9 mouse cellular contexts compared by ENCODE assay signal in genomic region chr7:97083579-97083978, GRCm38 (mm10). TPM values are rescaled to one million over a fixed set of nuclear protein-coding genes. Genes with fewer than 3 reads are reported as not detected.
DNase-seq lines count a peak whose midpoint lies in the region; ATAC-seq lines count a peak whose summit lies in the region.
"Had no signal": no experiment of that assay in that cellular context is flagged by ENCODE, and none has a peak within 500 bp of the region (broad histone marks: within the 10 kb centered on the region; RNA-seq: fewer than 3 reads in every experiment).

No protein-coding gene starts in this region.

- peak overlapping the region; percentile 96 for H3K27ac ChIP-seq in heart, embryonic 11.5 days (ENCODE audit: low read depth, low read length)
- peak overlapping the region; percentile 86 for H3K27ac ChIP-seq in liver, embryonic 13.5 days

- H3K4me3 ChIP-seq in heart, embryonic 11.5 days (ENCODE audit: low read depth, low read length): 0 out of 2 replicates have a peak overlapping the region, but pooled peaks have one; percentile 66
- H3K4me3 ChIP-seq in liver, embryonic 13.5 days (replicated peaks): peak overlapping the region; percentile 92; the same call in 1 of the 2 replicates

- H3K4me1 ChIP-seq in heart, embryonic 11.5 days (ENCODE audit: control insufficient read depth, insufficient read depth, low read length): peaks cover 14% of the 10 kb centered on the region
- H3K4me1 ChIP-seq in liver, embryonic 13.5 days (replicated peaks): peaks cover 48% of the 10 kb centered on the region

- no peaks in the 10 kb centered on the region for H3K27me3 ChIP-seq in heart, embryonic 11.5 days (ENCODE audit: control insufficient read depth, insufficient read depth, low read length)
- no peaks in the 10 kb centered on the region for H3K27me3 ChIP-seq in liver, embryonic 13.5 days

- DNase-seq in heart, postnatal 25 days (ENCODE audit: low spot score): no peak
- DNase-seq in ovary, adult 18-20 months (ENCODE audit: low spot score): peak; percentile 81
- DNase-seq in ovary, postnatal 14 days (ENCODE audit: low spot score): no peak
- no peak for DNase-seq in liver, embryonic 13.5 days
- no peak for DNase-seq in layer of hippocampus, postnatal 36 days
- DNase-seq in right cerebral cortex, adult 2 months (ENCODE audit: low spot score in 2 of 2): no peak
- DNase-seq: adrenal gland, adult 8-10 months had no signal

- H3K36me3 ChIP-seq in heart, embryonic 11.5 days (ENCODE audit: control insufficient read depth, insufficient read depth, low read length): no peaks in the 10 kb centered on the region
- H3K36me3 ChIP-seq in liver, embryonic 13.5 days: no peaks in the 10 kb centered on the region

- H3K4me2 ChIP-seq in heart, embryonic 11.5 days: peak overlapping the region; percentile 83
- peak overlapping the region; percentile 95 for H3K4me2 ChIP-seq in liver, embryonic 13.5 days

- intact Hi-C loops in heart, postnatal 25 days (cut with DNase I): loop anchor here (5.0 to 10.0 kb wide), 2 partner anchors 91 to 96 kb away; no protein-coding TSS in a partner anchor

- H3K9ac ChIP-seq in heart, embryonic 11.5 days (ENCODE audit: low read depth, low read length): no peak overlapping the region
- no peak overlapping the region for H3K9ac ChIP-seq in liver, embryonic 13.5 days

- no peaks in the 10 kb centered on the region for H3K9me3 ChIP-seq in heart, embryonic 11.5 days (replicated peaks; ENCODE audit: control insufficient read depth, low read length)
- no peaks in the 10 kb centered on the region for H3K9me3 ChIP-seq in liver, embryonic 13.5 days (replicated peaks)

- WGBS in heart, embryonic 11.5 days (ENCODE audit: insufficient replicate concordance): 71% methylated on average over 9 of the region's 9 CpGs
- 71% methylated on average over 9 of the region's 9 CpGs for WGBS in liver, embryonic 13.5 days (ENCODE audit: insufficient replicate concordance)

- ATAC-seq in heart, embryonic 11.5 days (replicated peaks; ENCODE audit: insufficient number of reproducible peaks, low FRiP score, low TSS enrichment): no peak
- no peak for ATAC-seq in liver, embryonic 13.5 days (ENCODE audit: low read depth)
- no peak for ATAC-seq in inflammation-experienced regulatory T-cells, adult 6 months

RNA-seq across cellular contexts. Expression of gene Gab2, which starts 2.2 kb away (rescaled TPM):
- 5.7 and 7.4 TPM in 2 replicates for polyA plus RNA-seq in heart, embryonic 11.5 days (2014; fragmentation: Nextera tagmentation; extraction: Ambion mirVana)
- 10 to 100 TPM; 17.4 to 18.2 TPM for total RNA-seq in heart, postnatal 25 days (2021)
- 2.1 and 2.7 TPM in 2 replicates for polyA plus RNA-seq in liver, embryonic 13.5 days (2015; fragmentation: Nextera tagmentation; extraction: Ambion mirVana)
- 10 to 100 TPM; 10.6 to 12.7 TPM for total RNA-seq in layer of hippocampus, postnatal 36 days (2021)
- polyA plus RNA-seq in inflammation-experienced regulatory T-cells, adult 6 months (2017; shearing (Covaris generic)): under 1 TPM in 1 of 3 experiments, not detected in 2; 0.25 TPM
